8 mouse cellular contexts compared by ENCODE assay signal in the genomic region with DNA sequence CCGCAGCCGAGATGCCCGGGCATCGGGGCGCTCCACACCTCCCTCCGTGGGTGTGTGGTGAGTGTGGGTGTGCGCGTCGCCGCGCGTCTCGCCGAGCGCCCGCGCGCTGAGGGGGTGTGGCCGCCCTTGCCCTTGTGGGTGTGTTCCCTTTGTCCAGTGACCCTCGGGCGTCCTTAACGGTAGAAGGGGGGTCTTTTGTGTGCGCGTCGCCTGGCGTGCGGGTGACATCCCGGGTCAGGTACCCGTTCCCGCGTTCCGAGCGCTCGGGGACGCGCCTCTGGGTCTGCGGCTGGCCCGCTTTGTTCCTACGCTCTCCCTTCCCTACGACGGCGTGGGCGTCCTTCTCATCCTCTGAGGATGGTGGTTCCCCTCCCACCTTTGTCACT. TPM values are rescaled to one million over a fixed set of nuclear protein-coding genes. Genes with fewer than 3 reads are reported as not detected.
DNase-seq lines count a peak whose midpoint lies in the region; ATAC-seq and TF ChIP-seq lines count a peak whose summit lies in the region.

No protein-coding gene starts in this region.

- intact Hi-C loops in gastrocnemius, postnatal 36 days (cut with DNase I), result no loop called here

- H3K4me2 ChIP-seq in liver, embryonic 13.5 days, result peak overlapping the region; percentile 98
- peak overlapping the region; percentile 81 for H3K4me2 ChIP-seq in myocyte (ENCODE audit: low read depth)

- peak overlapping the region; percentile 84 for H3K9ac ChIP-seq in liver, embryonic 13.5 days

- peak; percentile 21 for TF ChIP-seq POLR2A in myocyte (IDR thresholded peaks at IDR 0.05; ENCODE audit: insufficient read length, low read depth)

- no peaks in the 10 kb centered on the region for H3K9me3 ChIP-seq in liver, embryonic 13.5 days (replicated peaks)

- peak; percentile 82 for ATAC-seq in liver, embryonic 13.5 days (ENCODE audit: low read depth)

- peaks cover 35% of the 10 kb centered on the region for H3K4me1 ChIP-seq in liver, embryonic 13.5 days (replicated peaks)

- H3K36me3 ChIP-seq in liver, embryonic 13.5 days, result no peaks in the 10 kb centered on the region
- H3K36me3 ChIP-seq in myocyte (ENCODE audit: control insufficient read depth, insufficient read depth), result no peaks in the 10 kb centered on the region

- peak overlapping the region; percentile 81 for H3K4me3 ChIP-seq in liver, embryonic 13.5 days (replicated peaks)
- H3K4me3 ChIP-seq in myocyte, result peak overlapping the region; percentile 61

- peak overlapping the region; percentile 30 for H3ac ChIP-seq in myocyte (ENCODE audit: control insufficient read depth, insufficient read length)

- DNase-seq in urinary bladder, adult 18-20 months (ENCODE audit: low spot score in 2 of 2), result peak; percentile 63 to 79
- DNase-seq in urinary bladder, postnatal 10 days (ENCODE audit: low spot score), result no peak
- DNase-seq in embryo, embryonic 11 days, result peak; percentile 83
- DNase-seq in gastrocnemius, postnatal 36 days, result peak; percentile 35 to 73
- DNase-seq in kidney, adult 18-20 months, result peak; percentile 82
- DNase-seq in liver, embryonic 13.5 days, result peak; percentile 51
- DNase-seq in thymus, postnatal 10 days (ENCODE audit: low spot score in 2 of 2), result peak; percentile 78 to 81

- under 1% methylated on average over 43 of the region's 43 CpGs for WGBS in liver, embryonic 13.5 days (ENCODE audit: insufficient replicate concordance)

- peak overlapping the region; percentile 83 for H3K27ac ChIP-seq in liver, embryonic 13.5 days

- H3K27me3 ChIP-seq in liver, embryonic 13.5 days, result no peaks in the 10 kb centered on the region
- H3K27me3 ChIP-seq in myocyte (ENCODE audit: control insufficient read depth, insufficient read depth, insufficient read length), result no peaks in the 10 kb centered on the region

- peaks cover 45% of the 10 kb centered on the region for H3K79me2 ChIP-seq in myocyte (ENCODE audit: control insufficient read depth, insufficient read depth)

TF ChIP-seq in myocyte, 11 proteins besides CTCF, POLR2A, EP300 and RAD21:
- TF ChIP-seq E2F4 (IDR thresholded peaks at IDR 0.05; ENCODE audit: insufficient read depth) (no peak), USF1 (IDR thresholded peaks at IDR 0.05; ENCODE audit: low read depth) (no peak), MYOD1 (IDR thresholded peaks at IDR 0.05; ENCODE audit: control insufficient read depth in 1 of 3, insufficient read length in 2 of 3, low read depth in 2 of 3) (peak in 1 of 3 experiments; percentile 0), POLR2AphosphoS2 (IDR thresholded peaks at IDR 0.05; ENCODE audit: insufficient read length, low read depth) (peak; percentile 51), SRF (IDR thresholded peaks at IDR 0.05; ENCODE audit: control insufficient read depth, insufficient read length, low read depth) (no peak), CEBPB (IDR thresholded peaks at IDR 0.05; ENCODE audit: insufficient read depth, poor library complexity, severe bottlenecking) (no peak), TCF3 (IDR thresholded peaks at IDR 0.05; ENCODE audit: insufficient read length, low read depth) (no peak), REST (IDR thresholded peaks at IDR 0.05; ENCODE audit: insufficient read depth, insufficient read length) (no peak)

RNA-seq across cellular contexts. Expression of gene Ttc3, which starts 0.5 kb away (rescaled TPM):
- 10 to 100 TPM; 46.6 to 55.2 TPM for total RNA-seq in gastrocnemius, postnatal 36 days (2021)
- polyA plus RNA-seq in liver, embryonic 13.5 days (2015; fragmentation: Nextera tagmentation; extraction: Ambion mirVana), result 29.6 and 31.9 TPM in 2 replicates
- 25.0 TPM for polyA plus RNA-seq in myocyte (2012; fragmentation: generic; extraction: Trizol)

RNA-seq across cellular contexts. Expression of gene Pigp, which starts 0.7 kb away (rescaled TPM):
- 100 to 1,000 TPM; 104 to 134 TPM for total RNA-seq in gastrocnemius, postnatal 36 days (2021)
- 55.5 and 58.3 TPM in 2 replicates for polyA plus RNA-seq in liver, embryonic 13.5 days (2015; fragmentation: Nextera tagmentation; extraction: Ambion mirVana)
- 63.2 TPM for polyA plus RNA-seq in myocyte (2012; fragmentation: generic; extraction: Trizol)

RNA-seq across cellular contexts. Expression of gene Ripply3, which starts 42.7 kb away (rescaled TPM):
- under 1 TPM; 0.61 to 0.81 TPM for total RNA-seq in gastrocnemius, postnatal 36 days (2021)
- polyA plus RNA-seq in liver, embryonic 13.5 days (2015; fragmentation: Nextera tagmentation; extraction: Ambion mirVana), result 1.5 and 1.7 TPM in 2 replicates
- polyA plus RNA-seq in myocyte (2012; fragmentation: generic; extraction: Trizol), result 0.08 TPM

RNA-seq across cellular contexts. Expression of gene Hlcs, which starts 57.5 kb away (rescaled TPM):
- 1 to 10 TPM; 6.5 to 6.8 TPM for total RNA-seq in gastrocnemius, postnatal 36 days (2021)
- polyA plus RNA-seq in liver, embryonic 13.5 days (2015; fragmentation: Nextera tagmentation; extraction: Ambion mirVana), result 2.5 and 2.9 TPM in 2 replicates
- 3.2 TPM for polyA plus RNA-seq in myocyte (2012; fragmentation: generic; extraction: Trizol)
